Mouse (Mus musculus) forebrain, embryonic 16.5 days (tissue): Measurements from ENCODE around the gene 1700042G07Rik. TPM values are rescaled to one million over a fixed set of nuclear protein-coding genes. Genes with fewer than 3 reads are reported as not detected.

Experiments
- ATAC-seq: fragments of 200-750 bp; cut with Nextera tagmentation; 2 replicates; pipeline ENCODE4 v1.8.0; 2017; ENCODE audit warnings: mild to moderate bottlenecking, moderate library complexity
- H3K27ac ChIP-seq: fragments of 300-500 bp; sonication (generic); 2 replicates; pipeline ENCODE4 v1.5.1; 2014; ENCODE audit warnings: low read length, control low read depth
- H3K27me3 ChIP-seq: fragments of 300-500 bp; sonication (generic); replicated peaks from 2 replicates; pipeline ENCODE4 v1.6.1; 2014; ENCODE audit warnings: low read length; ENCODE audit not compliant: control insufficient read depth, insufficient read depth
- H3K36me3 ChIP-seq: fragments of 300-500 bp; sonication (generic); 2 replicates; pipeline ENCODE4 v1.6.1; 2014; ENCODE audit not compliant: control insufficient read depth, insufficient read depth
- H3K4me1 ChIP-seq: fragments of 300-500 bp; sonication (generic); replicated peaks from 2 replicates; pipeline ENCODE4 v1.6.1; 2014; ENCODE audit warnings: low read length; ENCODE audit not compliant: control insufficient read depth, insufficient read depth
- H3K4me2 ChIP-seq: fragments of 300-500 bp; sonication (generic); 2 replicates; pipeline ENCODE4 v1.6.1; 2014; ENCODE audit warnings: mild to moderate bottlenecking, low read length, control low read depth
- H3K4me3 ChIP-seq: fragments of 300-500 bp; sonication (generic); replicated peaks from 2 replicates; pipeline ENCODE4 v1.5.1; 2014; ENCODE audit warnings: mild to moderate bottlenecking, low read length, control low read depth
- H3K9ac ChIP-seq: fragments of 300-500 bp; sonication (generic); replicated peaks from 2 replicates; pipeline ENCODE4 v1.6.1; 2014; ENCODE audit warnings: low read depth, low read length, control low read depth
- H3K9me3 ChIP-seq: fragments of 300-500 bp; sonication (generic); 2 replicates; pipeline ENCODE4 v1.6.1; 2016; ENCODE audit warnings: low read length; ENCODE audit not compliant: control insufficient read depth
- WGBS: fragments of 180-500 bp; shearing (Covaris S2); extraction: QIAGEN DNeasy Blood & Tissue Kit; methylation state at CpG from one replicate; pipeline ENCODE4 v1.1.7; 2014; 5-methylcytosine and 5-hydroxymethylcytosine counted together
- polyA plus RNA-seq: library from polyadenylated mRNA; unstranded; fragments of >200 nt; fragmentation: Nextera tagmentation; extraction: Ambion mirVana; gene quantifications from 2 replicates; pipeline ENCODE4 v1.2.1, GENCODE M21; 2015

Gene 1700042G07Rik
- polyA plus RNA-seq, 1 experiment from 2014 or later, result not detected

- no peak overlapping the region for H3K9ac ChIP-seq
- peaks cover 48% of the 10 kb centered on the region for H3K36me3 ChIP-seq
Observed at GRCm38 (mm10) chr4:116157882-116158281, 15.3 kb upstream of the 1700042G07Rik start.

DNA sequence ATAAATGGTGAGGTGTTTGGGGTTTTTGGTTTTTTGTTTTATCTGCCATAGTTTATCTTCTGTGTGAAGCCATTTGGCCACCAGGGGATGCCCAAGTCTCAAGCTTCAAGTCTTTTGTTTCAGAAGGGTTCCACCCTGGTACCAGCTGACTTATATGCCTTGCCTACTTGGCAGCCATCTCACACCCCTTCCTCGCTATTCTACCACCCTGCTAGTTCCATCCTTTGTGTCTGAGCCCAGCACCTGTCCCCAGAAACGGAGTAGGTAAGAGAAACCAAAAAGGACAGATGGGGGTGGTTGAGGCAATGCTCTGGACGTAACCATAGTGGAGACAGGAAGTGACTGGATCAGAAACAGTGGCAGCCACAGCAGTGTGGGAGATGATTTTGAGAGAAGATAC, 13.3 kb upstream of the 1700042G07Rik start:
- H3K4me1 ChIP-seq, result no peaks in the 10 kb centered on the region; the same call in 1 of the 2 replicates
- peaks cover 31% of the 10 kb centered on the region for H3K36me3 ChIP-seq
- H3K9me3 ChIP-seq, result no peaks in the 10 kb centered on the region
- 55% methylated on average over 3 of the region's 3 CpGs for WGBS
- no peak overlapping the region for H3K27ac ChIP-seq
- H3K27me3 ChIP-seq, result no peaks in the 10 kb centered on the region
- peak; percentile 65 for ATAC-seq
- no peak overlapping the region for H3K4me2 ChIP-seq
- peak overlapping the region; percentile 26; the same call in 1 of the 2 replicates for H3K9ac ChIP-seq
- no peak overlapping the region for H3K4me3 ChIP-seq

More at GRCm38 (mm10) chr4:116157882-116158281, 15.3 kb upstream of the 1700042G07Rik start:
- H3K4me1 ChIP-seq, result no peaks in the 10 kb centered on the region; the same call in 1 of the 2 replicates
- no peak overlapping the region for H3K27ac ChIP-seq
- no peaks in the 10 kb centered on the region for H3K9me3 ChIP-seq
- no peaks in the 10 kb centered on the region for H3K27me3 ChIP-seq
- ATAC-seq, result no peak
- H3K4me2 ChIP-seq, result no peak overlapping the region
- H3K4me3 ChIP-seq, result no peak overlapping the region
- WGBS, result 89% methylated on average over 2 of the region's 2 CpGs

GRCm38 (mm10) chr4:116160769-116161168, 12.4 kb upstream of the 1700042G07Rik start:
- Histone ChIP-seq H3K4me3 (no peak overlapping the region), H3K27me3 (no peaks in the 10 kb centered on the region), H3K9ac (no peak overlapping the region), H3K27ac (no peak overlapping the region), H3K9me3 (no peaks in the 10 kb centered on the region), H3K4me1 (no peaks in the 10 kb centered on the region; the same call in 1 of the 2 replicates), H3K36me3 (peaks cover 23% of the 10 kb centered on the region), H3K4me2 (no peak overlapping the region)
- WGBS, result 72% methylated on average over 3 of the region's 3 CpGs
- peak; percentile 38; the same call in 1 of the 2 replicates for ATAC-seq

DNA sequence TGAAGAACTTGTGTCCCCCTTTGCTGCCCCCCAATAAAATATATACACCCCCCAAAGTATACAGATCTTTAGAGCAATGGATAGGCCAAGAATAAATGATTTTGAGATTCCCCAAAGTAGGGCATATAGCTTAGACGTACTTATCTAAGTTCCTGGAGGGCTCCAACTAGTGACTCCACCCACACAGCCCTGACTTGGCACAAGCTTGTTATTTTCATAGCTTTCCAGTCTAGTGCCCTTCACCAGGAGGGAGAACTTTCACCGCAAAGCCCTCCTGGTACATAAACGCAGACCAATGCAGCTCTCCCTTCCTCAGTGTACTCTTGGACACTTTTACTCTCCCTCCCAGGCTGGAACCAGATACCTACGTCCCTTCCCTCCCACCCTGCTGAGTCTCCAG, 11.0 kb upstream of the 1700042G07Rik start:
- Histone ChIP-seq H3K27me3 (no peaks in the 10 kb centered on the region), H3K4me3 (no peak overlapping the region), H3K4me1 (no peaks in the 10 kb centered on the region; the same call in 1 of the 2 replicates), H3K36me3 (peaks cover 10% of the 10 kb centered on the region), H3K9ac (no peak overlapping the region), H3K4me2 (no peak overlapping the region), H3K27ac (no peak overlapping the region; the same call in 1 of the 2 replicates), H3K9me3 (no peaks in the 10 kb centered on the region)
- 78% methylated on average over 4 of the region's 4 CpGs for WGBS
- ATAC-seq, result no peak

GRCm38 (mm10) chr4:116164759-116165554, 8.2 kb upstream of the 1700042G07Rik start:
- no peak overlapping the region for H3K9ac ChIP-seq
- ATAC-seq, result no peak
- no peaks in the 10 kb centered on the region for H3K36me3 ChIP-seq
- H3K27ac ChIP-seq, result no peak overlapping the region
- no peaks in the 10 kb centered on the region for H3K27me3 ChIP-seq
- H3K4me2 ChIP-seq, result no peak overlapping the region
- H3K4me1 ChIP-seq, result no peaks in the 10 kb centered on the region; the same call in 1 of the 2 replicates
- WGBS, result 78% methylated on average over 2 of the region's 2 CpGs
- H3K9me3 ChIP-seq, result no peaks in the 10 kb centered on the region
- H3K4me3 ChIP-seq, result no peak overlapping the region

GRCm38 (mm10) chr4:116165708-116166407, 7.3 kb upstream of the 1700042G07Rik start:
- no peaks in the 10 kb centered on the region for H3K9me3 ChIP-seq
- no peak overlapping the region for H3K9ac ChIP-seq
- H3K36me3 ChIP-seq, result no peaks in the 10 kb centered on the region
- H3K4me2 ChIP-seq, result no peak overlapping the region
- H3K4me1 ChIP-seq, result no peaks in the 10 kb centered on the region; the same call in 1 of the 2 replicates
- no peak for ATAC-seq
- H3K27me3 ChIP-seq, result no peaks in the 10 kb centered on the region
- H3K4me3 ChIP-seq, result no peak overlapping the region
- no peak overlapping the region for H3K27ac ChIP-seq
- 82% methylated on average over 8 of the region's 8 CpGs for WGBS

DNA sequence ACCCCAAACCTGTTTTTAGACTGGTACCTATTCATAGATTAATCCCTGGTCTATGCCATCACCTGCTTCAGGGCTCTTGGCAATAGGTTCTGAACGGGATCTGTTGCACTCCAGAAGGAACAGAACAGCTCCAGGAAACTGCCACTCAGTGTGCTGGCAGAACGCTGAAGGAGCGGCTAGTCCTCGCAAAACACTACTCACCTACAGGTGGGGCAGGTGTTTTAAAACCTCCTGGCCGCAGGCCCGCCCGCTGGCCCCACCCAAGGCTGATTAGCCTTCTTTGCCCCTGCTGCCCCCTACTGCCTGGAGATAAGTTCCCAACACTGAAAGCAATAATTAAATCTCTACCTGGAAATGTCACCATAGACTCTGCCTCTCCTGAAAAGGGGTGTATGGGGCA, 5.8 kb upstream of the 1700042G07Rik start, which contains the start of gene Tspan1:
Tspan1 (minus strand) TSS at position 198 of the 400 bp plus-strand sequence.
- Histone ChIP-seq H3K9ac (no peak within 1 kb of the TSS), H3K27ac (no peak within 1 kb of the TSS), H3K4me3 (no peak within 1 kb of the TSS), H3K27me3 (no peaks in the 10 kb centered on the region), H3K36me3 (no peaks in the 10 kb centered on the region), H3K4me1 (no peaks in the 10 kb centered on the region), H3K4me2 (no peak within 1 kb of the TSS), H3K9me3 (no peaks in the 10 kb centered on the region)
- 39% methylated on average over 7 of the region's 7 CpGs for WGBS
- no peak for ATAC-seq

DNA sequence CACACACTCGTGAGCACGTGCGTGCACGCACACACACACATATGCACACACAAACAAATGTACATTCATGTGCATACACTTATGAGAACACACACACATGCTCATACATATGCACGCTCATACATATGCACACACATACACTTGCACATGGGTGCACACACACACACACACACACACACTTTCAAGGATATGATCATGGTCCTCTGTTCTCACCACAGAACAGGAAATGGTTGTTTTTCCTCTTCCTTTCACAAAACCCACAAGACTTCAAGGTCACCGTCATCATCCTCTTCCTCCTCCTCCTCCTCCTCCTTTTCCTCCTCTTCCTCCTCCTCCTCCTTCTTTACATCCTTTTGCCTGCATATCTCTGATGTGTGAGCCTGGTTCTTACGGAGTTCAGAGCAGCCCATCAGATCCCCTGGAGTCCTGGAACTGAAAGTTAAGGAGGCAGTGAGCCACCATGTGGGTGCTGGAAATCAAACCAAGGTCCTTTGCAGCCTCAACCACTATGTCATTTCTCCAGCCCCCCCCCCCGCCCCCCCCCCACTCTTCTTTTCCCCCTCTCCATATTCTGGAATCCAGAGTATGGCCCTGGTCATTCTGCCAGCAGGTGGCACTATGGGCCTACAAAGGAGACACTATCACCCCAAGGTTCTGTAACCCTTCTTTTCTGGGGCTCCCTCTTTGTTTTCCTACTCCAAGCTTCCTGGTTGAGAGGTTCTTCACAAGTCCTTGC, 4.4 kb upstream of the 1700042G07Rik start:
- H3K4me2 ChIP-seq, result no peak overlapping the region
- H3K36me3 ChIP-seq, result no peaks in the 10 kb centered on the region
- H3K9me3 ChIP-seq, result no peaks in the 10 kb centered on the region
- peak; percentile 77 for ATAC-seq
- H3K4me1 ChIP-seq, result no peaks in the 10 kb centered on the region
- H3K27me3 ChIP-seq, result no peaks in the 10 kb centered on the region
- 80% methylated on average over 7 of the region's 8 CpGs for WGBS
- H3K27ac ChIP-seq, result no peak overlapping the region
- no peak overlapping the region for H3K9ac ChIP-seq
- no peak overlapping the region for H3K4me3 ChIP-seq

- no peak overlapping the region for H3K27ac ChIP-seq
- H3K36me3 ChIP-seq, result no peaks in the 10 kb centered on the region
- ATAC-seq, result peak; percentile 41; the same call in 1 of the 2 replicates
- H3K4me1 ChIP-seq, result no peaks in the 10 kb centered on the region
- WGBS, result 74% methylated on average over 3 of the region's 3 CpGs
- no peak overlapping the region for H3K4me2 ChIP-seq
- H3K27me3 ChIP-seq, result no peaks in the 10 kb centered on the region
- H3K9ac ChIP-seq, result no peak overlapping the region
- H3K9me3 ChIP-seq, result no peaks in the 10 kb centered on the region
- H3K4me3 ChIP-seq, result no peak overlapping the region
Observed at GRCm38 (mm10) chr4:116169353-116169672, 3.9 kb upstream of the 1700042G07Rik start.
